Mouse (Mus musculus) fibroblast of lung, adult 2 months (primary cell): Measurements from ENCODE around the gene Med22.

Experiments
- DNase-seq: peaks from one replicate; pipeline ENCODE4 v3.0.0-alpha.2; 2011; ENCODE audit warnings: low read depth

Med22 gene

DNA sequence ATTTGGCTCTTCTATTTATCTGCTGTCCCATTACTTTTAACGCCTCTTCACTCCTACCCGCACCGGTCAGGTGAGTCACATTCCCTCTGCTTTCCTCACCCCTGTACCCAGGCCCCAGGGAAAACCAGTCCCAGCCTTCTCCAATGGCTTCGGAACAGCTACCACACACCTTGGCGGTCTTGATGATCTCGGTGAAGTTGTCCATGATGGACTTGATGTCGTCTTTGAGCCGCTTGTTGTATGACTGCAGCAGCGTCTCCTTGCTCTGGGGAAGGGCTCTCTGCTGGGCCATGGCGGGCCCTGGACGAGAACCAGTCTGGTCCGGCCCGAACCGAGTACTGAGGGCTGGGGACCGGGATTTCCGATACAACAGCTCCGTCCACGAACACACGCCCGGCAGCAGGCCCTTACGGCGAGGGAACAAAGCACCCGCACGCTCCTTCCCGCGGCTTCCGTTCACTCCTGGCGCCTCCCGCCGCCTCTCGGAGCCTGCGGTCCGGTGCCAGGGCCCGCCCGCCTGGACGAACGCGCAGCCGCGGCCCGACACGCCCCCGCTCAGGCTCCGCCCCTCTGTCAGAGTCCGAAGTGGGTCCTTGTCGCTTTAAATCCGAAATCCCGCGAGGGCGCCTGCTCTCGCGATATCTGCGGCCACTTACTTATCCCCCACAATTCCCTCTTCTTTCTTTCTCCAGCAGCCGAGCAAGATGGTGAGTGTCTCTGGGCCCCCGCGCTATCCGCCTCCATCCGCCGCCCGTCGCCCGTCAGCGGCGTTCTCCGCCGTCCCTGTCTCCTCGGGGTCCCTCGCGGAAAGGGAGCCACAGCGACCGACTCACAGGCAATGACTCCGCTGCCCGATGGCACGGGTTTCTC is at the start of gene Med22, which contains the start of gene Rpl7a:
Gene Med22 (minus strand): TSS at position 554 of the 870 bp plus-strand sequence.
Gene Rpl7a (plus strand): TSS at position 641 of the 870 bp plus-strand sequence.
- DNase-seq: peak; percentile 95

GRCm38 (mm10) chr2:26957488-26957859 is 47.0 kb upstream of the Med22 start:
- no peak for DNase-seq

GRCm38 (mm10) chr2:26956811-26957487 is 46.5 kb upstream of the Med22 start:
- DNase-seq: no peak

DNA sequence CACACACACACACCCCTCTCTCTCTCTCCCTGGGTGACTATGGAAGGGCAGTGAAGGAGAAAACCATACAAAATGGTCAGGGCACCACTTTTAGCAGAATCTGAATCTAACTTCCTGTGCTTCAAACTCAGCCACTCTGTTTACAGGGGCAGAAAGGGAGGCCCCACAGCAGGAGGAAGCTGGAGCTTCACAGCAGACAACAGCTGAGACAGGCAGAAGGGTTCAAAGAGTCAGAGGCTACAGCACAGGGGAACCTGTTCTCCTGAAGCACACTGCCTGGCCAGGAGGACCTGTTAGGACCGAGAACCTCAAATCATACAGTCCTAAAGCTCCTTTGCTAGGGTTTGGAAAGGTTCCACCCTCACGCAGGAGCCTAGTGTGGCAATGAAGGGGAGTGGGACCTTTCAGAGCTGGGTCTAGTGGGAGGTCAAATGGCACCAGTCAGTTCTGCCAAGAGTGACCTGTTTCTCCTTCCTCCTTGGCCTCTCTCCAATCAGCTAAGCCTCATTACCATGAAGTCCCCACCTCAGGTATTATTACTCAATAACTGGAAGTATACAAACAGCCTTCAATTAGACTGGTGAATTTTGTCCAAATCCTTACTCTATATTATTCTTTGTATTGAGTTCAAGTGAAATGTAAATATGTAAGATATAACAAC is 44.4 kb upstream of the Med22 start:
- DNase-seq: no peak

GRCm38 (mm10) chr2:26952866-26953265 is 42.4 kb upstream of the Med22 start:
- DNase-seq: no peak

GRCm38 (mm10) chr2:26952193-26952592 is 41.7 kb upstream of the Med22 start:
- no peak for DNase-seq

- DNase-seq: no peak
Measured at GRCm38 (mm10) chr2:26951346-26951905, 40.9 kb upstream of the Med22 start.

- no peak for DNase-seq
Measured at GRCm38 (mm10) chr2:26950411-26950810, 39.9 kb upstream of the Med22 start.

GRCm38 (mm10) chr2:26943253-26943652 is 32.8 kb upstream of the Med22 start:
- no peak for DNase-seq

- DNase-seq: no peak
Measured at GRCm38 (mm10) chr2:26941539-26941938, 31.1 kb upstream of the Med22 start.

- no peak for DNase-seq
Measured at GRCm38 (mm10) chr2:26936425-26936824, 25.9 kb upstream of the Med22 start.

- no peak for DNase-seq
Measured at GRCm38 (mm10) chr2:26935286-26935685, 24.8 kb upstream of the Med22 start.

GRCm38 (mm10) chr2:26933304-26934055 is 23.0 kb upstream of the Med22 start, which contains the start of the genes Surf4 and Stkld1:
Gene Surf4 (minus strand): TSS chr2:26933928.
Gene Stkld1 (plus strand): TSS chr2:26934047.
- peak; percentile 50 for DNase-seq

GRCm38 (mm10) chr2:26932473-26933303 is 22.2 kb upstream of the Med22 start:
- no peak for DNase-seq

DNA sequence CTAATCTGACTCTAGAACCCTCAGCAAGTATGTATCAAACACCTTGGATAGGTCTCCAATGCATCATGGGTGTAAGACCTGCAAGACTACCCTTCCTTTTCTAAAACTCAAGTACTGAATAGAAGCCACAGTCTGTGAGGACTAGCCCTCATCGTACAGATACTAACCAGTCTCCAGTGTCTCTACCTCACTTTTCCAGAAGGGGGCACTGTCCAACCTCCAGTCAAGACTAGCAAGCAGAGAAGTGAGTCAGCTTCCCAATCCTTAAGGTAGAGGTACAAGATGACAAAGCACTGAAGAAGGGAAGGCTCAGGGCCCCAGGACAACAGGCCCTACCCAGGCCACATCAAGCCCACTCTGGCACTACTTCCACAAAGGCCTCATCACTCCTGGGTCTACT is 19.9 kb upstream of the Med22 start:
- no peak for DNase-seq

- DNase-seq: no peak
Measured at GRCm38 (mm10) chr2:26927745-26928476, 17.4 kb upstream of the Med22 start.

DNA sequence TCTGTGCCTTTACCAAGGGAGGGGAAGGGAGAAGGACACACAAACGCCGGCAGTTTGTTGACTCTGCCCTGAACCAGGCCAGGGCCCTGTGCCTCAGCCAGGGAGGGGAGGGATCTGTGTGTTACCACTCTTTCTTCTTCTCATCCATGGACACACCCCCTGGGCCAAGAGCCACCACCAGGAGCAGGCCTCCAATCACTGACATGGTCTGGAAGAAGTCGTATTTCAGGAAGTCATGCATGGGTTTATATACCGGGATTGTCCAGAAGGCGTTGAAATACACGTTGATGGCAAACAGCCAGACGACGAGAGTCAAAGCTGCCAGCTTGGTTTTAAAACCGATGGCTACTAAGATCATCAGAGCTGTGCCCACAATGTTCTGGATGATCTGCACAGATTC is 11.3 kb upstream of the Med22 start:
- no peak for DNase-seq

DNA sequence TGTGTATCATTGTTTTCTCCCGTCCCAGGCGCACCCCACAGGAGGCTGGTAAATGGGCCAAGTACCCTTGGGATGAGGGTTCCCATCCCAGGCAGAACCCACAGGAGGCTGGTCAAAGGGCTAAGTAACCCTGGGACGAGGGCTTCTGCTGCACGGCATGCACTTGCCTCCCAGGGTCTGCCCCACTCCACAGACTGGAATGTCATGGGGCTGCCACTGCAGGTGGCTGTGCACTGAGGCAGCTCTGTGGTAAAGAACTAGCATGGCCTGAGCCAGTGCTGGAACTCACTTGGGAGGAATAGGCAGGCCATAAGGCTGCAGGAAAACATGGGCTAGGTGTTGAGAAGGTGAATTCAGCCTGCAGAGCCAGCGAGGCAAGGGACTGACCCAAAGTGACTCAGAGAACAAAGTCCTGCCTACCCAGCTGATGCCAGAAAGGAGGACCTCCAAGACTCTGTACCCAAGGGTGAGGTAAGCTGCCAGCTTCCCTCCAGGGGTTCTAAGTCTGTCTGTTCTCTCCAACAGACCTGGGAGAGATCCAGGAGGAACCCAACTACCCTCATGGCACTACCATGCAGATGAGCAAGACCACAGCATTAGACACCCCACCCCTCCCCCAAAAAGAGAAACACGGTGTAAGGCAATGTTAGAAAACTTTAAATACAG is 9.8 kb upstream of the Med22 start:
- DNase-seq: no peak

- no peak for DNase-seq
Measured at GRCm38 (mm10) chr2:26919684-26920083, 9.2 kb upstream of the Med22 start.
